Mouse (Mus musculus) stomach, embryonic 16.5 days (tissue): Measurements from ENCODE around the gene Olfr96. TPM values are rescaled to one million over a fixed set of nuclear protein-coding genes. Genes with fewer than 3 reads are reported as not detected.
A peak's percentile ranks its signal among the peaks of the same experiment; 100 is the strongest.

Source experiments
- ATAC-seq: fragments of 200-750 bp; cut with Nextera tagmentation; 2 replicates; pipeline ENCODE4 v1.8.0; 2017; ENCODE audit warnings: moderate number of reproducible peaks, moderate TSS enrichment; ENCODE audit not compliant: insufficient read depth, low FRiP score
- H3K27ac ChIP-seq: fragments of 300-500 bp; sonication (generic); 2 replicates; pipeline ENCODE4 v1.5.1; 2014; ENCODE audit warnings: low read length
- H3K27me3 ChIP-seq: fragments of 300-500 bp; sonication (generic); 2 replicates; pipeline ENCODE4 v1.6.1; 2014; ENCODE audit warnings: low read length, control low read depth, mixed read lengths; ENCODE audit not compliant: control insufficient read depth, insufficient read depth
- H3K36me3 ChIP-seq: fragments of 300-500 bp; sonication (generic); 2 replicates; pipeline ENCODE4 v1.6.1; 2014; ENCODE audit warnings: low read length; ENCODE audit not compliant: control insufficient read depth, insufficient read depth
- H3K4me1 ChIP-seq: fragments of 300-500 bp; sonication (generic); 2 replicates; pipeline ENCODE4 v1.6.1; 2014; ENCODE audit warnings: low read length, control low read depth, mixed read lengths; ENCODE audit not compliant: control insufficient read depth, insufficient read depth
- H3K4me2 ChIP-seq: fragments of 300-500 bp; sonication (generic); 2 replicates; pipeline ENCODE4 v1.6.1; 2014; ENCODE audit warnings: low read depth, low read length, mixed read lengths
- H3K4me3 ChIP-seq: fragments of 300-500 bp; sonication (generic); replicated peaks from 2 replicates; pipeline ENCODE4 v1.5.1; 2014; ENCODE audit warnings: mild to moderate bottlenecking, low read length
- H3K9ac ChIP-seq: fragments of 300-500 bp; sonication (generic); 2 replicates; pipeline ENCODE4 v1.6.1; 2014; ENCODE audit warnings: low read length
- H3K9me3 ChIP-seq: fragments of 300-500 bp; sonication (generic); replicated peaks from 2 replicates; pipeline ENCODE4 v1.6.1; 2016; ENCODE audit warnings: low read length, control low read depth; ENCODE audit not compliant: control insufficient read depth
- WGBS: fragments of 180-500 bp; shearing (Covaris S2); extraction: QIAGEN DNeasy Blood & Tissue Kit; methylation state at CpG from one replicate; pipeline ENCODE4 v1.1.7; 2014; 5-methylcytosine and 5-hydroxymethylcytosine counted together
- polyA plus RNA-seq: library from polyadenylated mRNA; unstranded; fragments of >200 nt; fragmentation: Nextera tagmentation; extraction: Ambion mirVana; gene quantifications from 2 replicates; pipeline ENCODE4 v1.2.1, GENCODE M21; 2015

The Olfr96 gene
- not detected in 2 replicates for polyA plus RNA-seq

DNA sequence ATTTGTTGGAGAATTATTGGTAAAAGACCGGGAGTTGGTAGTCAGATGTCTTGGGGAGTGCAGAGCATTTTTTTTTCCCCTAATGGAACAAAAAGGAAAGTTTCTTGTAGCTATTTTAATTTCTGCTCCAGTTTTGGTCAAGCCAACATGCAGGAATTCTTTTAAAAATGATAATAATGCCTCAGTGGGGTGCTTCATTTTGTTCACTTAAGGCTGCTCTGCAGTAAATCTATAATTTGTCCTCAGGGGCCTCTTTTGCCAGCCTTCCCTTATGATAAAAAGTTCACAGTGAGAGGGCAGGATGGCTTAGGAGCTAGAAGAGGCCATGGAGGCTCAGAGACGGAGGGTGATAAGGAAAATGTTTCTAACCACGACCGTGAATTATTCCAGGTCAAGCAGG, at the start of gene Olfr96:
Olfr96 (plus strand) TSS at position 301 of the 400 bp plus-strand sequence.
- 61% methylated on average over 4 of the region's 4 CpGs for WGBS
- no peak within 1 kb of the TSS for H3K4me3 ChIP-seq
- H3K27me3 ChIP-seq = no peaks in the 10 kb centered on the region
- no peak within 1 kb of the TSS for H3K27ac ChIP-seq
- H3K36me3 ChIP-seq = no peaks in the 10 kb centered on the region
- no peak within 1 kb of the TSS for H3K4me2 ChIP-seq
- no peak within 1 kb of the TSS for H3K9ac ChIP-seq
- no peaks in the 10 kb centered on the region for H3K4me1 ChIP-seq
- ATAC-seq = no peak
- H3K9me3 ChIP-seq = 0 out of 2 replicates have a peak, but pooled peaks cover 3% of the 10 kb centered on the region

- no peak overlapping the region for H3K27ac ChIP-seq
- 34% methylated on average over 6 of the region's 6 CpGs for WGBS
- H3K36me3 ChIP-seq = no peaks in the 10 kb centered on the region
- H3K4me1 ChIP-seq = no peaks in the 10 kb centered on the region
- no peak overlapping the region for H3K9ac ChIP-seq
- H3K4me3 ChIP-seq = no peak overlapping the region
- no peaks in the 10 kb centered on the region for H3K9me3 ChIP-seq
- no peaks in the 10 kb centered on the region for H3K27me3 ChIP-seq
- H3K4me2 ChIP-seq = no peak overlapping the region
- ATAC-seq = no peak
These were observed 34.5 kb upstream of the Olfr96 start for GRCm38 (mm10) chr17:37185474-37185873.

DNA sequence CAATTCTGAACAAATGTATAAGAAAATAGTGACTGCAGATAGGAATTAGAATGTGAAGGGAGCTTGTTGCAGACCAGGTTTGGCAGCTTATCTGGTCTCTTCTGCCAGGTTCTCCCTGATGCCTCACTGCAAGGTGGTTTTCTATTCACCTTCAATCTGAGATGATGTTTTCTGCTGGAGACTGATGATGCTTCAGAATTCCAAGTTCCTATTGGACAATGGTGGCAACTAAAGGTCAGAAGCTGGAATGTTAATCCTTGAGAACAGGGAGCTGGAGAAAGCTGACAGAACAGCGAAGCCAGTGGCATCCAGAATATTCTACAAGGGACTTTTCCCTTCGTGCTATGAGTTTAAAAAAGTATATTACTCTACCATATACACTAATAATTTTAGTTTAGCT, 29.2 kb upstream of the Olfr96 start:
- Histone ChIP-seq H3K4me2 (no peak overlapping the region), H3K9me3 (no peaks in the 10 kb centered on the region), H3K9ac (no peak overlapping the region), H3K27me3 (peaks cover 4% of the 10 kb centered on the region), H3K36me3 (no peaks in the 10 kb centered on the region), H3K4me3 (no peak overlapping the region), H3K27ac (no peak overlapping the region), H3K4me1 (no peaks in the 10 kb centered on the region)
- no peak for ATAC-seq
- WGBS = 38% methylated on average over 2 of the region's 2 CpGs

DNA sequence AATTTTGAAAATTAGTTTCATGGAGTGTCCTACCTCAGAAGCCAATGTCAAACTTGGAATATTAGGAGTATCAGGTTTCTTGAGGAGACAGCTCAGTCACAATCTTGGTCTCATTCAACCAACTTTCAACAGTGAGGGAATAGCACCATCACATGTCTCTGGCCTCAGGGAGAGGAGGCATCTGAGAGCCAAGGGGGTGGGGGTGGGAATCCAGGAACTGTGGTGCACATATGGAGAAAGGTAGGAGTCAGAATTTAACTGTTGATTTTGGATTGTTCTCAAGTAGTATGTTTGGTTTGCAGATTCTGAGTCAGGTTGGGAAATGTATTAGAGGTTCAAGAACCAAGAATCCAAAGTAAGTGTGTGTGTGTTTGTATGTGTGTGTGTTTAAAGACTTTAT, 26.9 kb upstream of the Olfr96 start:
- Histone ChIP-seq H3K9me3 (no peaks in the 10 kb centered on the region), H3K27ac (no peak overlapping the region), H3K36me3 (no peaks in the 10 kb centered on the region), H3K27me3 (peaks cover 22% of the 10 kb centered on the region), H3K4me3 (no peak overlapping the region), H3K4me1 (peaks cover 6% of the 10 kb centered on the region; the same call in 1 of the 2 replicates), H3K9ac (no peak overlapping the region), H3K4me2 (no peak overlapping the region)
- no peak for ATAC-seq

DNA sequence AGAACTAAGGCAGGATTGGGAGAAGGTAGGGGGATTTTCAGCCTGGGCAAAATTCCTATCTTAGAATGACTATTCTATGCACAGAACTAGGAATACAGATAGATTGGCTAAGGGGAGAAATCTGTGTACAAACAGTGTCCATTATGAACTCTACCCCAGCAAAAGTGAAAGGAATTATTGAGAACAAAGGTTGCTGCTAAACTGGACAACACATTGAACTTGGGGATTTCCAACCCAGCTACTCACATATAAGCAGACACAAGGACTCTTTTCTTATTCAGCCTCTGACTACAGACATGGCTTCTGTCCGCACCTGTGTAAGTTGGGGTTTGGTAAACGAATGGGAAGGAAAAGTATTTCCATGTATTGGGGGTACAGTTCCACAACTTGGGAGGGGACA, 26.3 kb upstream of the Olfr96 start, which contains the start of gene Ubd:
Ubd (plus strand) TSS at position 237 of the 400 bp plus-strand sequence.
- Histone ChIP-seq H3K4me2 (no peak within 1 kb of the TSS), H3K9ac (no peak within 1 kb of the TSS), H3K4me1 (peaks cover 6% of the 10 kb centered on the region; the same call in 1 of the 2 replicates), H3K36me3 (no peaks in the 10 kb centered on the region), H3K27me3 (peaks cover 28% of the 10 kb centered on the region), H3K9me3 (no peaks in the 10 kb centered on the region), H3K4me3 (no peak within 1 kb of the TSS), H3K27ac (no peak within 1 kb of the TSS)
- ATAC-seq = no peak
- 81% methylated on average over 2 of the region's 2 CpGs for WGBS

DNA sequence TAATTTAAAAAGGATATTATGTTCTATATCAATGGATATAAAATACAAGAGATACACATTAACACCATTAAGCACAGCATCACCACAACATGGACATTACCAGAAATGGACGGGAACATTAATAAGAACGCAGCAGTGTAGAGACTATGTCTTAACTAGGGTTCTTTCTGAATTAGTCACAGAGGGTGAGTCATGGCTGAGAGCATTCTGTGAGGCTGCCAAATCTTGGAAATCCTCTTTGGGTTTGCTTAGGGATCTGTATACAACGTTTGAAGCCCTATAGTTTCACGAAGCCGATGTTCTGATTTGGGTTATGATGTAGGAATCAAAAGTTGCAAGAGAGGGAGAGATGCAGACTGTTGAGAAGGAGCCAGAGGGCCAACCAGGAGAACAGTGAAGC, 25.2 kb upstream of the Olfr96 start:
- peaks cover 6% of the 10 kb centered on the region; the same call in 1 of the 2 replicates for H3K4me1 ChIP-seq
- peak; percentile 67; the same call in 1 of the 2 replicates for ATAC-seq
- no peak overlapping the region for H3K4me2 ChIP-seq
- no peaks in the 10 kb centered on the region for H3K9me3 ChIP-seq
- H3K9ac ChIP-seq = no peak overlapping the region
- 65% methylated on average over 5 of the region's 5 CpGs for WGBS
- H3K4me3 ChIP-seq = no peak overlapping the region
- no peaks in the 10 kb centered on the region for H3K36me3 ChIP-seq
- no peak overlapping the region for H3K27ac ChIP-seq
- peaks cover 28% of the 10 kb centered on the region for H3K27me3 ChIP-seq

DNA sequence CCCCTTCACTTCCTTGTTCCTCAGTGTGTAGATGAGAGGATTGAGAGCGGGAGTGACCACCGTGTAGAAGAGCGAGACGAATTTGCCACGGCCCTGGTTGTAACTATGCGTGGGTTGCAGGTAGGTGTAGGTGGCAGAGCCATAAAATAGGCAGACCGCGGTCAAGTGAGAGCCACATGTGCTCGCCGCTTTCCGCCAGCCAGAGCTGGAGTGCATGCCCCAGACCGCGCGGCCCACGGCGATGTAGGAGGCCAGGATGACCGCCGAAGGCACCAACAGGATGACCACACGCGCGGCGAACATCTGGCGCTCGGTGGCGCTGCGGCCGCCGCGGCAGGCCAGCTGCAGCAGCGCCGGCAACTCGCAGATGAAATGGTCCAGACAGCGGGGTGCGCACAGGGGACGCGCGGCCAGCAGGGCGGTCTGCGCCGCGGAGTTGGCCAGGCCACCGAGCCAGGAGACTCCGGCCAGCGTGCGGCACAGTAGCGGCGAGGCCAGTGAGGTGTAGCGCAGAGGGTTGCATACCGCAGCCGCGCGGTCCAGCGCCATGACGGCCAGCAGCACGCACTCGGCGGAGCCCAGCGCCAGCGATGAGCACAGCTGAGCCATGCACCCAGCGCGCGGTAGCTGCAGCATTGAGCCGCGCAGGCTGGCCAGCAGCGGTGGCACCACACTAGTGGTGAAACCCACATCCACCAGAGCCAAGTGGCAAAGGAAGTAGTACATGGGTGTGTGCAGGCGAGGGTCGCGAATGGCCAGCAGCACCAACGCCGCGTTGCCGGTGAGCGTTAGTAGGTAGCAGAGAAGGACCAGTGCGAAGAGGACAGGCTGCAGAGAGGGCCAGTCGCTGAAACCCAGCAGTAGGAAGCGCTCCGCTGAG, 22.9 kb upstream of the Olfr96 start:
- H3K36me3 ChIP-seq = no peaks in the 10 kb centered on the region
- peak overlapping the region; percentile 54 for H3K9ac ChIP-seq
- H3K4me3 ChIP-seq = peak overlapping the region; percentile 54
- ATAC-seq = peak; percentile 73
- H3K27ac ChIP-seq = no peak overlapping the region
- H3K27me3 ChIP-seq = peaks cover 28% of the 10 kb centered on the region
- WGBS = 1% methylated on average over 77 of the region's 77 CpGs
- H3K9me3 ChIP-seq = no peaks in the 10 kb centered on the region
- peaks cover 6% of the 10 kb centered on the region; the same call in 1 of the 2 replicates for H3K4me1 ChIP-seq
- peak overlapping the region; percentile 90 for H3K4me2 ChIP-seq

GRCm38 (mm10) chr17:37200894-37201293, 19.1 kb upstream of the Olfr96 start, which contains the start of gene Olfr94:
Olfr94 (minus strand) TSS chr17:37200994.
- H3K9ac ChIP-seq = no peak within 1 kb of the TSS
- H3K4me2 ChIP-seq = no peak within 1 kb of the TSS
- no peak within 1 kb of the TSS for H3K4me3 ChIP-seq
- peaks cover 25% of the 10 kb centered on the region for H3K27me3 ChIP-seq
- no peaks in the 10 kb centered on the region for H3K36me3 ChIP-seq
- H3K9me3 ChIP-seq = no peaks in the 10 kb centered on the region
- H3K4me1 ChIP-seq = peaks cover 6% of the 10 kb centered on the region; the same call in 1 of the 2 replicates
- WGBS = 71% methylated on average over 2 of the region's 2 CpGs
- H3K27ac ChIP-seq = no peak within 1 kb of the TSS
- ATAC-seq = no peak

- no peaks in the 10 kb centered on the region for H3K4me1 ChIP-seq
- peaks cover 3% of the 10 kb centered on the region; the same call in 1 of the 2 replicates for H3K27me3 ChIP-seq
- under 1% methylated on average over 4 of the region's 4 CpGs for WGBS
- no peak overlapping the region for H3K4me2 ChIP-seq
- no peaks in the 10 kb centered on the region for H3K36me3 ChIP-seq
- no peak overlapping the region for H3K4me3 ChIP-seq
- H3K9ac ChIP-seq = no peak overlapping the region
- H3K9me3 ChIP-seq = no peaks in the 10 kb centered on the region
- ATAC-seq = peak; percentile 72; the same call in 1 of the 2 replicates
- no peak overlapping the region for H3K27ac ChIP-seq
These were observed 16.6 kb upstream of the Olfr96 start for GRCm38 (mm10) chr17:37203206-37203916.
